Mouse (Mus musculus) lung, adult 2 months (tissue): ENCODE results near the gene Ugt1a6a. TPM values are rescaled to one million over a fixed set of nuclear protein-coding genes. Genes with fewer than 3 reads are reported as not detected.
"Not testable (repeated sequence)": the region's sequence is repeated elsewhere in the genome, so short reads cannot be mapped to it uniquely, and the experiment has no call there.

Source experiments
- DNase-seq: peaks from one replicate; pipeline ENCODE4 v3.0.0; 2022
- H3K4me1 ChIP-seq: fragments of 200-500 bp; 2 replicates; pipeline ENCODE4 v1.6.1; 2011; ENCODE audit warnings: low read length; ENCODE audit not compliant: control insufficient read depth, insufficient read depth
- H3K4me3 ChIP-seq: fragments of 200-500 bp; replicated peaks from 2 replicates; pipeline ENCODE3; 2011; ENCODE audit warnings: low read depth, mild to moderate bottlenecking, control low read depth, low read length; ENCODE audit errors: extremely low read depth
- CTCF ChIP-seq: fragments of 200-500 bp; IDR thresholded peaks from 2 replicates; pipeline ENCODE4 v1.5.1; 2011; ENCODE audit warnings: mild to moderate bottlenecking, low read length, control low read depth; ENCODE audit not compliant: insufficient read depth
- POLR2A ChIP-seq: fragments of 200-500 bp; IDR thresholded peaks from 2 replicates; pipeline ENCODE4 v1.6.1; 2011; ENCODE audit warnings: low read depth, mild to moderate bottlenecking, control low read depth, low read length, borderline replicate concordance; ENCODE audit errors: extremely low read depth
- WGBS: fragments of 180-500 bp; shearing (Covaris S2); methylation state at CpG from one replicate; pipeline ENCODE4 v1.1.7; 2018; 5-methylcytosine and 5-hydroxymethylcytosine counted together
- polyA plus RNA-seq: library from polyadenylated mRNA; depleted of rRNA; stranded (reverse); fragments of >200 nt; gene quantifications from 2 replicates; pipeline ENCODE4 v1.2.3, GENCODE M21; 2012

Ugt1a6a gene
- polyA plus RNA-seq, 1 experiment: 45.3 TPM

DNA sequence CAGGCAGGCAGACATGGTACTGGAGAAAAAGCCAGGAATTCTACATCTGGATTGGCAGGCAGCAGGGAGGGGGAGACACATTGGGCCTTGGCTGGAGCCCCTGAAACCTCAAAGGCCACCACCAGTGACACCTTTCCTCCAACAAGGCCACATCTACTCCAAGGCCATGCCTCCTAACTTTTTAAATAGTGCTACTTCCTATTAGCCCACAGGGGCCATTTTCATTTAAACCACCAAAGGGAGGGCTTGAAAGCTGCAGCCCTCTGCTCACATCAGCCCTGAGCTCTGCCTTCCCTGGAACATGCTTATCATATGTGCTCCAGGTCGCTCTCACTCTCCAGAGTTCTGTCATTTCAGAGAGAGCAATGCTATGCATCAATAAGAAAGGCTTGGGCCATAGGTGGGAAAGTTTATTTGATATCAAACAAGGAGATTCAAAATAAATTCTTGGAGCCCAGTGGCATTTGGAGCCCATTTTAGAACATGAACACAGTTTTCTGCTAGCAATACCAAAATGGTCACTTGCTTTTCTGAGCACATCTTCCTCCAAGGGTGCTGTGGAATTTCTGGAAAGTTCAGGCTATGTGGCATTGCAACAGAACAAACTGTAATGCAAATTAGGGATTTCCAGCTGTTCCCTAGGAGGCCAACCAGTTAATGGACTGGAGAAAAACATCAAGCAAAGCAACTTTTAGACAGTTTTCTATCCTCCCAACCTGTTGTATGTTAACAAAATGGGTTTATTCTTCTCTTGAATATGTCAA, 29.8 kb upstream of the Ugt1a6a start:
- TF ChIP-seq CTCF: no peak
- no peak for TF ChIP-seq POLR2A
- 92% methylated on average over 1 of the region's 1 CpGs for WGBS
- Histone ChIP-seq H3K4me1 (no peaks in the 10 kb centered on the region; the same call in 1 of the 2 replicates), H3K4me3 (no peak overlapping the region)
- no peak for DNase-seq

DNA sequence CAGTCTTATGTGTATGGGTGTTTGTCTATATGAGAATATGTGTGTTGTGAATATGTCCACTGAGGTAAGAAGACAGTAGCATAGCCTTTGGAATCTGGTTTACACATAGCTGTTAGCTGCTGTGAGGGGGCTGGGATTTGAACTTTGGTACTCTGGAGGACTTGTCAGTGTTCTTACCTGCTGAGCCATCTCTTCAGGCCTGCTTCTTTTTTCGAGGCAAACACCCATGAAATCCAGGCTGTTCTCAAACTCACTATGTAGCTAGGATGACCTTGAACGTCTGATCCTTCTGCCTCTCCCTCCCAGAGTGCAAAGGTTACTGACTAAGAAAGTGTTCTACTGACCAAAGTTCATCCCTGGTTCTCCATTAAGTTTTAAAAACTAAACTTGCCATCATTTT, 29.0 kb upstream of the Ugt1a6a start:
- WGBS: 51% methylated on average over 2 of the region's 2 CpGs
- no peak overlapping the region for H3K4me3 ChIP-seq
- TF ChIP-seq CTCF: no peak
- no peak for TF ChIP-seq POLR2A
- no peaks in the 10 kb centered on the region; the same call in 1 of the 2 replicates for H3K4me1 ChIP-seq
- DNase-seq: no peak

DNA sequence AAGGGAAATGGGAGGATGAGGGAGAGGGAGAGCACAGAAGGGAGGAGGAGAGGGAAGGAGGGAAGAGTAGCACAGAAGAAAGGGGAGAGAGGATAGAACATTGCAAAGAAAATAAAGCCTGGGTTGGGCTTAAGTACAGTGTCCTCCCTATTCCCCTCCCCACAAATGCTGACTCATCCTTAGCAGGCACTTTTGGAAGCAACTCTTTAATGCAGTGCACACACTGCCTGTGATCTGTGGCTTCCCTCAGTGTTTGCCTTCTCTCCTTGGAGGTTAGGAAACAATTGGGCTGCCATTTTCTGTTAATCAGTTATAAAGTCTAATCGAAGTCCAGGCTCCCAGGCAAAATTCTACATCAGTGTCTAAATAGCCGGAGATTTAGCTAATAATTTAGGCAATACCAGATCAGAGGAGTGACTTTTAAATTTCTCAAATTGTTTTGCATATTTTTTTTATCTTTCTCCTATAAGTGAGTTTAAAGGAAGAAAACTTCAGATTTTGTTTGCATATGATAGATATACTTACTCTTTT, 25.5 kb upstream of the Ugt1a6a start:
- 73% methylated on average over 2 of the region's 2 CpGs for WGBS
- not testable (repeated sequence) for H3K4me1 ChIP-seq, H3K4me3 ChIP-seq, DNase-seq

DNA sequence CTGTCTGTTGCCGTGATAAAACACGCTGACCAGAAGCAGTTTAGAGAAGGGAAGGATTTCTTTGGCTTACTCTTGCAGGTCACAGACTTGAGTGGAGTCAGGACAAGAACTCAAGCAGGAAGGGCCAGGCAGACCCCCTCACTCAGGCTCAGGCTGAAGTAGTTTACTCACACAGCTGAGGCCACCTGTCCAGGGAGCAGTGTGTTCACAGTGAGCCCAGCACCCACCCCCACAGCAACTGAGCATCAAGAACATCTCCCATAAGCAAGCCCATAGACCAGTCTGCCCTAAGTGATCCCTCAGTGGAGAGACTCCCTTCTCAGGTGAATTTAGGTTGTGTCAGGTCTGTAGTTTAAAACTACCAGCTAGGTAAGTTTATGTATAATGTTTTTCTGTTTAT, 25.0 kb upstream of the Ugt1a6a start:
- not testable (repeated sequence) for H3K4me1 ChIP-seq, DNase-seq, H3K4me3 ChIP-seq
- 51% methylated on average over 2 of the region's 2 CpGs for WGBS

DNA sequence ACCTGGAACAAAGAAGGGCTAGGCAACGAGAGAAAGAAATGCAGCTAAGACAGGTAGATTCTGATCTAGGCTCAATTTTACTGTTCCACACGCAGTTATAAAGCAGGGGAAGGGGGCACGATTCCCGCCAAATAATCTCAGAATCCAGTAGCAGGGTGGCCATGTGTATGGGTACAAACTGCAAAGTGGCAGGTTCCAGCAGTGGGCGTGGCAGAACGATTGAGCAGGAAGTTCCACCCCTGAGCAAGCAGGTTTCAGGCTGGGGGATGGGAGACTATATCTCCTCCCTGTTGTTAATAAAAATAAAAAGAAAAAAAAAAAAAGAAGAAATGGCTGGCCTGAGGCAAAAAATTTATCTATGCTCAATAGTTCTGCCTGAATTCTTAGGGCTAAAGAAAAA, 21.8 kb upstream of the Ugt1a6a start:
- not testable (repeated sequence) for H3K4me3 ChIP-seq, H3K4me1 ChIP-seq, DNase-seq
- WGBS: 91% methylated on average over 6 of the region's 6 CpGs

DNA sequence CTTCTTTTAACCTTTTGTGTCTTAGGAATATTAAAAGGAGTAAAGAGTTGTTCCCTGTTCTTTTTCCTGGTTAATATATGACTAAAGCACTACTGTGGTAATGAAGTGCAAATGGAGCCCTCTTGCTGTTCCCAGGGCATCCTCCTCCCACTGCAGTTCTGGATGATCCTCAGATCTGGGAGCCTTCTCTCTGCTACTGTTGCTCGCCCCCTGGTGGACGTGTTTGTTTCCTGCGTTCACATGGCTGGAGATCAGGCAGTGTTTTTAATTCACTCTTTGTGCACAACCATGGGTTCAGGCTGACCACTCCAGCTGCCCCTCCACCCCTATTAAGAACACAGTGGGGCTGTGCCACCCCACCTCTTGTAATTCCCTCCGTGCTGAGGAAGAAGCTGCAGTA, 14.1 kb upstream of the Ugt1a6a start:
- not testable (repeated sequence) for H3K4me3 ChIP-seq, H3K4me1 ChIP-seq, DNase-seq
- WGBS: 27% methylated on average over 4 of the region's 4 CpGs

DNA sequence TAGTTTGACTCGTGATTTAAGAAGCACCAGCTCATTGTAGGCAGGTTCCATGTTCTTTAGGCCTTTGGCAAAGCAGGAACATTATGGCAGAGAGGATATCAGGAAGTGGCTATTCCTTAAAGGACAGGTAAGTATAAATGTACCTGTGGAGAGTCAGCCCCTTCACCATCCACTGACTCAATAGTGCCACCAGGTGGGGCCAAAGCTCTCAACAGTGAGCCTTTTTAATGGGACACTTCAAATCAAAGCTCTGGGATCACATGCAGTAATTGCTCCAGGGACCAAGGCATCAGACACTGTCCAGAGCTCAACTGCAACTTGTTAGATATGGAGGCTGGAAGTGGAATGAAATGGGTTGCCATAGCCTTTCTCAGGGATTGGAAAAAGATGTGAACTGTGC, 13.1 kb upstream of the Ugt1a6a start:
- H3K4me3 ChIP-seq, DNase-seq, H3K4me1 ChIP-seq: not testable (repeated sequence)
- TF ChIP-seq CTCF: peak; percentile 29; the same call in 1 of the 2 replicates
- no CpG with 5 or more reads among the region's 1 CpGs for WGBS

DNA sequence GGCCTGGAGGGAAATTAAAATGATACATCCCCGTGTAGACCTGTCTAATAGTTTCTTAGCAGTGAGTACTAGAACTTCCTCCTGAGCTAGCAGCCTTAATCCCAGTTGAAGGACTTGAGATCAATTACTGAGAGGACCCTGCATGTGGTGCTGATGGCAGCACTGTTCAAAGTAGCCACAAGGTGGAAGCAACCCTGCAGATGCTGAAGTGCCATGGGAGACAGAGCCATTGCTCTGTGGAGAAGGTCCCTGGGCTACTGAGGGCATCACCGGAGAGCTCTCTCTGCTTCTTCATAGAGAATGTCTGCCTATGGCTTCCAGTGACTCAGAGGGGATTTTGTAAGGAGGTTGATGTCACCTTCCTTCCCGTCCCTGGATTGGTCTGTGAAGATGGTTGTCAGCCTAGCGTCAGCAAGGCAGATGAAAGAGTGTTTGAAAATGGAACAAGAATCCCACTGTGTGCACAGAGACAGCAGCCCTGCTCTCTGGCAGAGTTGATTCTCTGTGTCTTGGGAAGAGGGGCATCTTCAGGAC, 8.7 kb upstream of the Ugt1a6a start:
- peak; percentile 16; the same call in 1 of the 2 replicates for TF ChIP-seq CTCF
- DNase-seq, H3K4me3 ChIP-seq, H3K4me1 ChIP-seq: not testable (repeated sequence)
- 72% methylated on average over 4 of the region's 4 CpGs for WGBS

DNA sequence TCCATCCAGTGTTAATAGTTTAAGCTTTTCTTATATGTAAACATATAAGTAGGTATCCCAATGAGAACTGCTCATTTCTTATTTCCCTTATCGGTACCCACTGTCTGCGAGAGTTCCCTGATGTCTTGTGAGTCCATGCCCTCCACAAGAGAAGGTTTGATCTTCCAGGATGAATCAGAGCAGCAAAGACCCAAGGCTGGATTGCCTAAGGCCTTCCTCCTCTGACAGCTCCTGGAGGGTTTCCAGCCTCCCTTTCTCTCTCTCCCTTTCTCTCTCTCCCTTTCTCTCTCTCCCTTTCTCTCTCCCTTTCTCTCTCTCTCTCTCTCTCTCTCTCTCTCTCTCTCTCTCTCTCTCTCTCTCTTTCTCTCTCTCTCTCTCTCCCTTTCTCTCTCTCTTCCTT, 5.5 kb upstream of the Ugt1a6a start:
- H3K4me3 ChIP-seq, H3K4me1 ChIP-seq, DNase-seq: not testable (repeated sequence)
- 80% methylated on average over 2 of the region's 2 CpGs for WGBS

DNA sequence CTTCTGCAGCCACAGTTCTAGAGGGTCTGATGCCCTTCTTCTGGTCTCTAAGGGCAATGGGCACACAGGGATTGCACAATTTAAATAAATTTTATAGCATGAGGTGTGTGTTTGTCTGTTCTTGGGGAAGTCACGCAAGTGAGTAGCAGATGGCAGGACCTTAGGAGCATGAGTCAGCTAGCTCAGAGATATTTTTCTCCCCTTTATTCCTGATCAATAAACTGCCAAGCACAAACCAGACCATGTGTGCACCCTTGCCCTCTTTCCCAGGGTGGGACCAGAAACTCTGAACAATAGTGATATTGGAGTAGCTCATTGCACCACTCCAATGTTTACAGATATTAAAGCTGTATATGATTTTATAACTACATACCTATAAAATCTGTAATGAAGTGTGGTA, 4.4 kb upstream of the Ugt1a6a start:
- not testable (repeated sequence) for DNase-seq, H3K4me1 ChIP-seq, H3K4me3 ChIP-seq
- 70% methylated on average over 1 of the region's 1 CpGs for WGBS

DNA sequence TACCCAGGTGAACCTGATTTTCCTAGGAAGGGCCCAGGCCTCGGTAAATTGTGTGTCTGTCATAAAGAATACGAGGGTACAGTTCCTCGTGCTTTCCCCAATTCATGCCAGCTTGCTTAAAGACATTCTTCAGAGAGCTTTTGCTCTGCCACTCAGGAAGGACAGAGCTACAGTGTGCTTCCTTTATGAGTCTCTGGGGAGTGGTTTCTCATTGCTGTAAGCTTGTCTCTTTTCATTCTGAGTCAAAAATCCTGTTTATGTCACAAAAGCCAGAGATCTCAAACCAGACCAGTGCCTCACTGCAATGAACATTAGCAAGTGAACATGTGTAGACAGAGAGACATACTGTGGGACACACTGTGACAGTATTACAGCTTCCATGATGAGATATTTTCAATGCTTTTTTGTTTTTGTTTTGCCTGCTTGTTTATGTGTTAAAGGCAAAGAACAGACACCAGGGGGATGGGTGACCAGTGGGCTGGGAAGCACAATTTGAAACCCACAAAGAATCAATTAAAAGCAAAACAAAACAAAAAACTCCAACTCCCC, 627 bp upstream of the Ugt1a6a start:
- 34% methylated on average over 3 of the region's 3 CpGs for WGBS
- H3K4me3 ChIP-seq: no peak overlapping the region
- TF ChIP-seq CTCF (no peak), POLR2A (no peak)
- peaks cover 12% of the 10 kb centered on the region for H3K4me1 ChIP-seq
- DNase-seq: no peak

DNA sequence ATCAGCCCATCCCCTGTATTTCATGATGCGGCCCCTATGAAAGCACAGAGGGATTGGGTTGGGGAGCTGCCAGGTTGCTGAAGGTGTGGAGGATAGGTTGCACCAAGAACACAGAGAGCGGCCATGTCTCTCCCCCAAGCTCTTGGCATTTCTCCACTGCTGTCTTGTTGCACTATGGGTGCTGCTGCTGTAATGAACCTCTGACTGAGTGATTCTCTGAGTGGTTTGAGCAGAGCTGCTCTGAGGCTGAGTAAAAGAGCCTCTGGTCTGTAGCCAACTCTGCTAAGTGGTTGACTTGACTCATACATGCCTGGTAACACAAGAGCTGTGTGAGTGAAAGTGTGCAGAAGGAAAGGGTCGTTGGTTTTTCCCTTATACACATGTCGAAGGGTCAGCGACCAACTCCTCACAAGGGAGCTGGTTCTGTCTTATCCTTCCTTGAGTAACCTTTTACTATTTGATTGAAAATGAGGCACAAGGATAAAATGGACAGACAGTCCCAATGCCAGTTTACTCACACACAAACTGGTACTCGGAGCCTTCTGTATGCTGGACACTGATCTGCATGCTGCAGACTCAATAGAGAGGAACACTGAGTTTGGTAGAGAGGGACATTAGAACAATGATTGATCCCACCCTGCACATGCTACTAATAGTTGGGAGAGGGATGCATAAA, 758 bp downstream of the Ugt1a6a start:
- H3K4me3 ChIP-seq, DNase-seq: not testable (repeated sequence)
- H3K4me1 ChIP-seq: peaks cover 12% of the 10 kb centered on the region
- 58% methylated on average over 6 of the region's 6 CpGs for WGBS
